Comparison of ENCODE assay signal across 17 mouse cellular contexts in the genomic region with DNA sequence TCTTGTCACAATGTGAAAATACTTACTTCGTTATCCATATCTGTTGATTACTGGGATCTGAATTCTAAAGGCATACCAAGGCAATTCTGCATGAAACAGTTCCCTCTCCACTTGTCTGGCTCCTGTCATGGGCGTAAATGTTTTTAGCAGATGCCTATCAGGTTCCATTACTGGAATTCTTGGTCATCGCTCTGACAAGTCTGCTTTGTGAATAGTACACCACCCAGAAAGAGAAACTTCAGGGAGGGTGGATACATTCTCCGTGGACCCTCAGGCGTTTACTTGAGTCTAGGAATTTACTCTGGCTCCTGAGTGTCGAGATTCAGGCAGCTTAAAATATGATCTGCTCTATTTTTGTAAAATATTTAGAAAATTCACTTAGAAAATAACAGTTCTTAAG.
"Had no signal": no experiment of that assay in that cellular context is flagged by ENCODE, and none has a peak within 500 bp of the region (broad histone marks: within the 10 kb centered on the region; RNA-seq: fewer than 3 reads in every experiment).

No protein-coding gene starts in this region.

- H3K27me3 ChIP-seq: kidney, embryonic 15.5 days; limb, embryonic 15.5 days; liver, embryonic 12.5 days; megakaryocyte, embryonic 14.5 days; midbrain, embryonic 12.5 days; neural tube, embryonic 13.5 days; stomach, embryonic 15.5 days had no signal

- H3K36me3 ChIP-seq: kidney, embryonic 15.5 days; limb, embryonic 15.5 days; liver, embryonic 12.5 days; midbrain, embryonic 12.5 days; neural tube, embryonic 13.5 days; stomach, embryonic 15.5 days had no signal

- DNase-seq: kidney, adult 2 months; kidney, postnatal 36 days; lung, embryonic 14.5 days; lung, postnatal 10 days; retina, postnatal 1 day; right cerebral cortex, postnatal 14 days; thymus, adult 2 months; thymus, postnatal 25 days had no signal

- H3K27ac ChIP-seq: kidney, embryonic 15.5 days; limb, embryonic 15.5 days; liver, embryonic 12.5 days; macrophage; midbrain, embryonic 12.5 days; neural tube, embryonic 13.5 days; stomach, embryonic 15.5 days had no signal

- H3K4me3 ChIP-seq: kidney, embryonic 15.5 days; limb, embryonic 15.5 days; liver, embryonic 12.5 days; megakaryocyte, embryonic 14.5 days; midbrain, embryonic 12.5 days; neural tube, embryonic 13.5 days; stomach, embryonic 15.5 days had no signal

- H3K9ac ChIP-seq: kidney, embryonic 15.5 days; limb, embryonic 15.5 days; liver, embryonic 12.5 days; lung, embryonic 14.5 days; midbrain, embryonic 12.5 days; neural tube, embryonic 13.5 days; stomach, embryonic 15.5 days had no signal

- H3K4me2 ChIP-seq: kidney, embryonic 15.5 days; limb, embryonic 15.5 days; liver, embryonic 12.5 days; lung, embryonic 14.5 days; midbrain, embryonic 12.5 days; neural tube, embryonic 13.5 days; stomach, embryonic 15.5 days had no signal

- ATAC-seq: liver, embryonic 12.5 days; midbrain, embryonic 16.5 days had no signal

- H3K9me3 ChIP-seq: kidney, embryonic 15.5 days; limb, embryonic 15.5 days; liver, embryonic 12.5 days; midbrain, embryonic 12.5 days; neural tube, embryonic 13.5 days; stomach, embryonic 15.5 days had no signal

- H3K4me1 ChIP-seq: kidney, embryonic 15.5 days; limb, embryonic 15.5 days; liver, embryonic 12.5 days; megakaryocyte, embryonic 14.5 days; midbrain, embryonic 12.5 days; neural tube, embryonic 13.5 days; stomach, embryonic 15.5 days had no signal
